Mouse (Mus musculus) MEL (cell line): Measurements from ENCODE around the gene Olfr1496. TPM values are rescaled to one million over a fixed set of nuclear protein-coding genes. Genes with fewer than 3 reads are reported as not detected.

ENCODE experiments used
- DNase-seq: peaks from one replicate; pipeline ENCODE4 v3.0.0; 2011; ENCODE audit warnings: low read depth, low spot score
- H3K27ac ChIP-seq: 2 replicates; pipeline ENCODE4 v1.5.1; 2012; ENCODE audit warnings: low read depth, mild to moderate bottlenecking, control low read depth, low read length, moderate library complexity; ENCODE audit not compliant: control insufficient read depth
- H3K27me3 ChIP-seq, 2 experiments: fragments of 150-350 bp in 1 of 2; sonication (generic) in 1 of 2; 2 replicates each; pipeline ENCODE4 v1.6.1; 2012; ENCODE audit warnings: low read length in 2 of 2, mild to moderate bottlenecking in 2 of 2, improper control_type of control experiment in 1 of 2, moderate library complexity in 1 of 2; ENCODE audit not compliant: insufficient read depth in 2 of 2, control insufficient read depth in 1 of 2
- H3K36me3 ChIP-seq, 2 experiments: 2 replicates each; pipeline ENCODE4 v1.6.1; 2012 to 2014; ENCODE audit warnings: low read length in 2 of 2, improper control_type of control experiment in 1 of 2, inconsistent platforms in 1 of 2, mild to moderate bottlenecking in 1 of 2; ENCODE audit not compliant: insufficient read depth in 2 of 2, control insufficient read depth in 1 of 2
- H3K4me1 ChIP-seq, 2 experiments: fragments of 150-350 bp in 1 of 2; sonication (generic) in 1 of 2; 2 replicates each; pipeline ENCODE4 v1.6.1; 2012; ENCODE audit warnings: low read length in 2 of 2, improper control_type of control experiment in 1 of 2, mild to moderate bottlenecking in 1 of 2; ENCODE audit not compliant: insufficient read depth in 2 of 2, control insufficient read depth in 1 of 2
- H3K4me3 ChIP-seq, 2 experiments: fragments of 150-350 bp in 1 of 2; sonication (generic) in 1 of 2; 2 replicates each; pipeline ENCODE4 v1.5.1; 2012; ENCODE audit warnings: low read depth in 2 of 2, low read length in 2 of 2, mild to moderate bottlenecking in 2 of 2, moderate library complexity in 2 of 2, control low read depth in 1 of 2, improper control_type of control experiment in 1 of 2; ENCODE audit not compliant: control insufficient read depth in 1 of 2, insufficient read depth in 1 of 2
- H3K79me2 ChIP-seq: 2 replicates; pipeline ENCODE4 v1.6.1; 2012; ENCODE audit warnings: mild to moderate bottlenecking, low read length, moderate library complexity; ENCODE audit not compliant: control insufficient read depth, poor library complexity, insufficient read depth
- H3K9ac ChIP-seq: 2 replicates; pipeline ENCODE4 v1.6.1; 2012; ENCODE audit warnings: low read depth, mild to moderate bottlenecking, control low read depth, low read length, moderate library complexity; ENCODE audit not compliant: control insufficient read depth, poor library complexity, severe bottlenecking
- H3K9me3 ChIP-seq: fragments of 150-350 bp; sonication (generic); replicated peaks from 2 replicates; pipeline ENCODE4 v1.6.1; 2012; ENCODE audit warnings: mild to moderate bottlenecking, low read length, improper control_type of control experiment, moderate library complexity; ENCODE audit not compliant: insufficient read depth
- CHD1 ChIP-seq: IDR thresholded peaks from 2 replicates; pipeline ENCODE4 v1.6.1; 2012; ENCODE audit warnings: low read depth, mild to moderate bottlenecking, inconsistent platforms, low read length, improper control_type of control experiment
- CTCF ChIP-seq, 3 experiments: IDR thresholded peaks in 2 of 3; conservative IDR thresholded peaks in 1 of 3; 2 replicates each; pipeline ENCODE4 v1.5.1; 2011 to 2012; ENCODE audit warnings: low read length in 3 of 3, low read depth in 2 of 3, mild to moderate bottlenecking in 2 of 3, improper control_type of control experiment in 1 of 3, inconsistent platforms in 1 of 3, mixed read lengths in 1 of 3, moderate library complexity in 1 of 3; ENCODE audit not compliant: control insufficient read depth in 1 of 3, insufficient read depth in 1 of 3, poor library complexity in 1 of 3, severe bottlenecking in 1 of 3
- EP300 ChIP-seq, 2 experiments: IDR thresholded peaks; 2 replicates each; pipeline ENCODE4 v1.6.1; 2011; ENCODE audit warnings: improper control_type of control experiment in 2 of 2, low read length in 2 of 2, low read depth in 1 of 2, mild to moderate bottlenecking in 1 of 2
- ETS1 ChIP-seq: IDR thresholded peaks from 2 replicates; pipeline ENCODE4 v1.6.1; 2012; ENCODE audit warnings: low read depth, mild to moderate bottlenecking, inconsistent platforms, low read length, improper control_type of control experiment, moderate library complexity
- GABPA ChIP-seq: IDR thresholded peaks from 2 replicates; pipeline ENCODE4 v1.6.1; 2012; ENCODE audit warnings: low read depth, mild to moderate bottlenecking, inconsistent platforms, low read length, improper control_type of control experiment, moderate library complexity
- GATA1 ChIP-seq: IDR thresholded peaks from 2 replicates; pipeline ENCODE4 v1.6.1; 2011; ENCODE audit warnings: low read depth, low read length, improper control_type of control experiment
- JUND ChIP-seq: IDR thresholded peaks from 2 replicates; pipeline ENCODE4 v1.6.1; 2011; ENCODE audit warnings: low read depth, mild to moderate bottlenecking, improper control_type of control experiment, low read length
- MAFK ChIP-seq: IDR thresholded peaks from 2 replicates; pipeline ENCODE4 v1.6.1; 2011; ENCODE audit warnings: low read depth, mild to moderate bottlenecking, low read length, improper control_type of control experiment, borderline replicate concordance
- MAX ChIP-seq: IDR thresholded peaks from 2 replicates; pipeline ENCODE4 v1.6.1; 2011; ENCODE audit warnings: low read length, improper control_type of control experiment
- MAZ ChIP-seq: IDR thresholded peaks from 2 replicates; pipeline ENCODE4 v1.6.1; 2012; ENCODE audit warnings: low read depth, mild to moderate bottlenecking, inconsistent platforms, low read length, improper control_type of control experiment
- MXI1 ChIP-seq: IDR thresholded peaks from 2 replicates; pipeline ENCODE4 v1.6.1; 2011; ENCODE audit warnings: mild to moderate bottlenecking, low read depth, low read length, improper control_type of control experiment
- MYB ChIP-seq: IDR thresholded peaks from 2 replicates; pipeline ENCODE4 v1.6.1; 2011; ENCODE audit warnings: mild to moderate bottlenecking, low read depth, low read length, improper control_type of control experiment
- POLR2A ChIP-seq, 2 experiments: IDR thresholded peaks; 2 replicates each; pipeline ENCODE4 v1.6.1; 2011 to 2012; ENCODE audit warnings: low read length in 2 of 2, mild to moderate bottlenecking in 2 of 2, control low read depth in 1 of 2, improper control_type of control experiment in 1 of 2, low read depth in 1 of 2, moderate library complexity in 1 of 2; ENCODE audit not compliant: control insufficient read depth in 1 of 2, insufficient read depth in 1 of 2, poor library complexity in 1 of 2
- POLR2AphosphoS2 ChIP-seq: IDR thresholded peaks from 2 replicates; pipeline ENCODE4 v1.6.1; 2011; ENCODE audit warnings: low read length, improper control_type of control experiment
- RAD21 ChIP-seq: IDR thresholded peaks from 2 replicates; pipeline ENCODE4 v1.6.1; 2011; ENCODE audit warnings: mild to moderate bottlenecking, low read depth, low read length, improper control_type of control experiment
- RCOR1 ChIP-seq: IDR thresholded peaks from 2 replicates; pipeline ENCODE4 v1.6.1; 2012; ENCODE audit warnings: low read depth, mild to moderate bottlenecking, inconsistent platforms, low read length, improper control_type of control experiment
- SIN3A ChIP-seq: IDR thresholded peaks from 2 replicates; pipeline ENCODE4 v1.6.1; 2012; ENCODE audit warnings: low read length, improper control_type of control experiment, inconsistent platforms
- SMC3 ChIP-seq: IDR thresholded peaks from 2 replicates; pipeline ENCODE4 v1.6.1; 2011; ENCODE audit warnings: low read depth, low read length, improper control_type of control experiment
- TAL1 ChIP-seq: IDR thresholded peaks from 2 replicates; pipeline ENCODE4 v1.6.1; 2012; ENCODE audit warnings: mild to moderate bottlenecking, inconsistent platforms, low read length, moderate library complexity, mixed read lengths
- TBP ChIP-seq: IDR thresholded peaks from 2 replicates; pipeline ENCODE4 v1.8.0; 2011; ENCODE audit warnings: low read depth, low read length, improper control_type of control experiment
- TCF12 ChIP-seq: IDR thresholded peaks from 2 replicates; pipeline ENCODE4 v1.6.1; 2014; ENCODE audit warnings: low read depth, mild to moderate bottlenecking, inconsistent platforms, low read length, improper control_type of control experiment, moderate library complexity
- USF1 ChIP-seq: IDR thresholded peaks from 2 replicates; pipeline ENCODE4 v1.6.1; 2014; ENCODE audit warnings: low read depth, mild to moderate bottlenecking, inconsistent platforms, low read length, improper control_type of control experiment, moderate library complexity
- USF2 ChIP-seq, 2 experiments: IDR thresholded peaks; 2 replicates each; pipeline ENCODE4 v1.6.1; 2011 to 2012; ENCODE audit warnings: improper control_type of control experiment in 2 of 2, low read length in 2 of 2, borderline replicate concordance in 1 of 2, inconsistent platforms in 1 of 2, low read depth in 1 of 2, mild to moderate bottlenecking in 1 of 2; ENCODE audit not compliant: insufficient read depth in 1 of 2
- ZC3H11A ChIP-seq: IDR thresholded peaks from 2 replicates; pipeline ENCODE4 v1.6.1; 2012; ENCODE audit warnings: low read depth, mild to moderate bottlenecking, inconsistent platforms, low read length, improper control_type of control experiment
- ZMIZ1 ChIP-seq: IDR thresholded peaks from 2 replicates; pipeline ENCODE4 v1.6.1; 2012; ENCODE audit warnings: low read depth, mild to moderate bottlenecking, inconsistent platforms, low read length, improper control_type of control experiment, moderate library complexity
- ZNF384 ChIP-seq: IDR thresholded peaks from 2 replicates; pipeline ENCODE4 v1.6.1; 2012; ENCODE audit warnings: low read depth, mild to moderate bottlenecking, inconsistent platforms, low read length, improper control_type of control experiment
- polyA plus RNA-seq, 2 experiments: library from polyadenylated mRNA; stranded (reverse) in 1 of 2; unstranded in 1 of 2; fragments of >175 nt in 1 of 2; fragments of >200 nt in 1 of 2; gene quantifications; 2 replicates each; pipeline versions ENCODE4 v1.2.1 to v1.2.4; 2012; ENCODE audit warnings: low replicate concordance in 2 of 2, low read depth in 1 of 2; ENCODE audit not compliant: insufficient read length in 2 of 2, insufficient read depth in 1 of 2, missing spikeins in 1 of 2
- total RNA-seq: library from RNA; depleted of rRNA; stranded (reverse); fragments of 300-350 nt; gene quantifications from 2 replicates; pipeline ENCODE4 v1.2.3, GENCODE M21; 2012

Olfr1496 gene
- total and polyA plus RNA-seq, 3 experiments: not detected

GRCm38 (mm10) chr19:13818827-13819226 lies 41.1 kb downstream of the Olfr1496 start:
- Histone ChIP-seq H3K27me3 (no peaks in the 10 kb centered on the region), H3K4me1 (peaks cover 4 to 5% of the 10 kb centered on the region in 2 experiments), H3K4me3 (no peak overlapping the region), H3K36me3 (peaks cover 0 to 6% of the 10 kb centered on the region in 2 experiments; a peak in 2 of 4 replicates)
- TF ChIP-seq SMC3: peak; percentile 67
- peak; percentile 43 for TF ChIP-seq ZC3H11A
- peak; percentile 87 for TF ChIP-seq RAD21
- TF ChIP-seq CTCF (IDR thresholded peaks at IDR 0.05 in 2 of 3, conservative IDR thresholded peaks at IDR 0.05 in 1 of 3; ENCODE audit: control insufficient read depth in 1 of 3, insufficient read depth in 1 of 3, low read depth in 2 of 3, low read length in 3 of 3, poor library complexity in 1 of 3, severe bottlenecking in 1 of 3): peak in 2 of 3 experiments; percentile 38 to 73; a peak in 3 of 6 replicates
- TF ChIP-seq USF2 (IDR thresholded peaks at IDR 0.05; ENCODE audit: borderline replicate concordance in 1 of 2, insufficient read depth in 1 of 2, low read depth in 1 of 2, low read length in 2 of 2): no peak
- TF ChIP-seq, all 39 proteins: peak for 4
- DNase-seq: peak; percentile 69
- Histone ChIP-seq H3K9me3 (no peaks in the 10 kb centered on the region), H3K27ac (no peak overlapping the region), H3K9ac (no peak overlapping the region), H3K79me2 (no peaks in the 10 kb centered on the region)

DNA sequence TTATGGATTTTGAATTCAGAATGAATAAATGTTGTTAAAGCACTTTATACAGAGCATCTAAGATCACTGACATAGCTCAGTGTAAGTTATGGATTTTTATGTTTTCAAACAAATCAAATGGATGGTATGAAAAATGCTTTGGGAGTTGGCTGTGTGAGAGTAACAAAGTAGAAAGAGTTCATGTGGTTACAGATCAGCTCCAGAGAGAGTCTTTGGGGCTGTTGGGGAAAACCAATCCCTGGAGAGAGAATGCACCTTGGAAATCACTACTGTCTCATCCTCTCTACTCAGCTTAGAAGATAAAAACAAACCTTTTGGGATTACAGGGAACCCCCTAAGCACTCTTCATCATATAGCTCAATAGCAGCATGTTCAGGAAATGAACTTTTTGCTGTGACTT lies 41.7 kb downstream of the Olfr1496 start, which contains the start of gene Olfr1499:
Gene Olfr1499, minus strand, starts transcription at position 101 of the 400 bp plus-strand sequence.
- H3K27me3 ChIP-seq: no peaks in the 10 kb centered on the region
- TF ChIP-seq JUND: no peak
- no peak for TF ChIP-seq GABPA
- TF ChIP-seq MAX: no peak
- no peak for TF ChIP-seq TBP
- no peak for TF ChIP-seq RCOR1
- no peak for TF ChIP-seq TCF12
- no peak for TF ChIP-seq MAFK
- TF ChIP-seq USF2 (IDR thresholded peaks at IDR 0.05; ENCODE audit: borderline replicate concordance in 1 of 2, insufficient read depth in 1 of 2, low read depth in 1 of 2, low read length in 2 of 2): no peak
- no peak for TF ChIP-seq SMC3
- TF ChIP-seq USF1: no peak
- no peak for TF ChIP-seq POLR2AphosphoS2
- TF ChIP-seq MXI1: no peak
- no peak for TF ChIP-seq RAD21
- TF ChIP-seq, all 39 proteins: peak for 0
- Histone ChIP-seq H3K9ac (no peak within 1 kb of the TSS), H3K9me3 (no peaks in the 10 kb centered on the region), H3K79me2 (no peaks in the 10 kb centered on the region), H3K36me3 (peaks cover 0 to 6% of the 10 kb centered on the region in 2 experiments; a peak in 2 of 4 replicates), H3K4me3 (no peak within 1 kb of the TSS), H3K27ac (no peak within 1 kb of the TSS), H3K4me1 (peaks cover 4 to 5% of the 10 kb centered on the region in 2 experiments)
- DNase-seq: no peak

- TF ChIP-seq SIN3A: no peak
- peak; percentile 75 for TF ChIP-seq ETS1
- no peak for TF ChIP-seq CHD1
- TF ChIP-seq TCF12: peak; percentile 81
- no peak for TF ChIP-seq ZMIZ1
- TF ChIP-seq GATA1: peak; percentile 81
- no peak for TF ChIP-seq MAZ
- TF ChIP-seq MYB: no peak
- peak; percentile 78 to 83 for TF ChIP-seq EP300 (IDR thresholded peaks at IDR 0.05; ENCODE audit: low read depth in 1 of 2, low read length in 2 of 2)
- peak; percentile 69; the same call in 1 of the 2 replicates for TF ChIP-seq RCOR1
- peak; percentile 37; the same call in 1 of the 2 replicates for TF ChIP-seq TAL1
- TF ChIP-seq ZNF384: no peak
- TF ChIP-seq POLR2A (IDR thresholded peaks at IDR 0.05; ENCODE audit: control insufficient read depth in 1 of 2, insufficient read depth in 1 of 2, low read depth in 1 of 2, low read length in 2 of 2, poor library complexity in 1 of 2): no peak
- TF ChIP-seq, all 39 proteins: peak for 6
- Histone ChIP-seq H3K9me3 (no peaks in the 10 kb centered on the region), H3K27me3 (no peaks in the 10 kb centered on the region), H3K36me3 (peaks cover 0 to 6% of the 10 kb centered on the region in 2 experiments; a peak in 2 of 4 replicates), H3K27ac (no peak overlapping the region), H3K9ac (no peak overlapping the region), H3K79me2 (no peaks in the 10 kb centered on the region), H3K4me3 (no peak overlapping the region), H3K4me1 (peaks cover 4 to 5% of the 10 kb centered on the region in 2 experiments)
- DNase-seq: peak; percentile 60
Observed at GRCm38 (mm10) chr19:13820847-13821246, 43.2 kb downstream of the Olfr1496 start.
